Mouse (Mus musculus) brain, embryonic 14.5 days (tissue): ENCODE data around the gene Strada.

ENCODE experiments used
- CTCF ChIP-seq: fragments of 200-500 bp; IDR thresholded peaks from 2 replicates; pipeline ENCODE4 v1.5.1; 2012; ENCODE audit warnings: inconsistent platforms, mild to moderate bottlenecking, moderate library complexity, borderline replicate concordance; ENCODE audit not compliant: insufficient read depth, insufficient read length; ENCODE audit errors: extremely low read depth
- POLR2A ChIP-seq: fragments of 200-500 bp; IDR thresholded peaks from 2 replicates; pipeline ENCODE4 v1.6.1; 2012; ENCODE audit warnings: mild to moderate bottlenecking, inconsistent platforms, borderline replicate concordance; ENCODE audit not compliant: poor library complexity, insufficient read depth, insufficient read length, severe bottlenecking; ENCODE audit errors: extremely low read depth

DNA sequence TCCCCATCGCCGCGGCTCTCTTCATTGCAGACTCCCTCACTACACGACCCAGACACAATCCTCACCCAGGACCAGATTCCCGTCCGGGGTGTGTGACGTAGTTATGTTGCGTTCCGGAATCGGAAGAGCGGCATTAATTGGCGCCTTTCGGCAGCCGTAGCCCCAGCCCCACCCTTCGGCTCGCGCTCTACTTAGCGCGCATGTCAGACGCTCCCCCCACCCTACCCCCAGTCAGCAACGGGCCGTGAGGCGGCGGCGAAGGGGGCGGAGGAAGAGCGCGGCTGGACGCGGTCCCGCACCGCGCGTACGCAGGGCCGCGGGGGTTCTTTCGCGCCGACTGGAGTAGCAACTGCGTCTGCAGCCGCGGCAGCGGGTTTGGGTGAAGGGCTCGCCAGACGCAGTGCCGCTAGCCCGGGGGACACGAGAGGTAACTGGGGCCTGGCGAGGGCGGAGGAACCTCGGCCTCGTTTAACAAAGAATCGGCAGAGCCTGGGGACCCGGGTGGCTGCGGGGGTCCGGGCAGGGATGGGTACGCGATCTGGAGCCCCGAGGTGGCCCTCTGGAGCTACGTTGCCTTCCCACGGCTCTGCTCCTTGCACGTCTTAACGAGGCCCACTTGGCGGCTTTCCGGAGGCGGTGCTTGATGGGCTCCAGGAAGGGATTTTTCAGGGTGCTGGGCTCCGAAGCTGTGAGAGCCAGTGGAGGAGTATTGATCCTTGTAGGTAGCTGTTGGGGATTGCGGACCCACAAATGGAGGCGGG lies 14.9 kb upstream of the Strada start, which contains the start of gene Ddx42:
- TF ChIP-seq POLR2A (peak; percentile 86), CTCF (no peak)
